Mouse (Mus musculus) regulatory T cell (primary cell): ENCODE data around the gene Fignl2.

Experiments used
- in situ Hi-C: fragments of 300-600 bp; cut with MboI, MseI; formaldehyde crosslinking; loops from one replicate; pipeline ENCODE4 v1.15.1; 2025; ENCODE audit warnings: high pct_unique_total_duplicates

Fignl2 gene

GRCm38 (mm10) chr15:101093988-101094387, 15.6 kb upstream of the Fignl2 start:
- in situ Hi-C loops, result loop anchor here (10.0 kb wide), 2 partner anchors 1561 to 1851 kb away; no protein-coding TSS in a partner anchor

- in situ Hi-C loops, result loop anchor here (10.0 kb wide), 2 partner anchors 1562 to 1852 kb away; no protein-coding TSS in a partner anchor
Measured at GRCm38 (mm10) chr15:101092829-101093648, 14.7 kb upstream of the Fignl2 start.

GRCm38 (mm10) chr15:101092121-101092828, 13.9 kb upstream of the Fignl2 start:
- in situ Hi-C loops, result loop anchor here (10.0 kb wide), 2 partner anchors 1563 to 1853 kb away; no protein-coding TSS in a partner anchor

DNA sequence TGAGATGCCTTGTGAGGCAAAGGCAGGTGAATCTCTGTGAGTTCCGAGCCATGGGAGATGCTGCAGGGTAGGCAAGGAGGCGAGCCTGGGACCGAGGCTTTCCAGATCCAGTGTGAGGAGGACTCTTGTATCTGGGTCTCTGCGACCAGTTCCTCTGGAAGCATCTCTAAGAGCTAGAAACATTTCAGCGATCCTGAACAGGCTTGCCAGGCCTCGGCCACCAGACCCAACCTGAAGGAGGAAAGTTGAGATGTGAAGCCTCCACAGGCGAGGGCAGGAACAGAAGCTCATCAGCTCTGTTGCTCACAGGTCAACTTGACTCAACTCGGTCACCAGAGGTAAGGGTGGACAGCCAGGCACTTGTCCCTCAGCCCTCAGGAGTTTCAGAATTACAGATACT, 13.2 kb upstream of the Fignl2 start:
- in situ Hi-C loops, result loop anchor here (10.0 kb wide), 2 partner anchors 1563 to 1853 kb away; no protein-coding TSS in a partner anchor

DNA sequence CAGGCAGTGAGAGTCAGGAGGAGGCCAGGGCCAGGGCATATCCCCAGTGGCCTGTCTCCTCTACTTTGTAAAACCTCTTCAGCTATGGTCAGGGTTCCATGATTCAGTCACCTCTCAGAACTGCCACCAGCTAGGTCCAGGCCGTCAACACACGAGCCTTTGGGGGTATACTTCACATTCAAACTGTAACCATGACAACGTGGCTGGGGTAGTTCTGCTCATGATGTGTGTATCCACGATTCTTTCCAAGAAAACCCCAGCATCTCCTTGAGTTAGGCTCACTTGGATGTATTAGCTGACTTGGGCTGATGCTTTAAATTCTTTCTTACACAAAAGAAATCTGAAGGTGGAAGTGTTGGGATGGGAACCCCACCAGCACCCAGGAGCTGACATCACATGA, 9.9 kb upstream of the Fignl2 start:
- in situ Hi-C loops, result no loop called here

GRCm38 (mm10) chr15:101086956-101087355, 8.6 kb upstream of the Fignl2 start:
- in situ Hi-C loops, result no loop called here

DNA sequence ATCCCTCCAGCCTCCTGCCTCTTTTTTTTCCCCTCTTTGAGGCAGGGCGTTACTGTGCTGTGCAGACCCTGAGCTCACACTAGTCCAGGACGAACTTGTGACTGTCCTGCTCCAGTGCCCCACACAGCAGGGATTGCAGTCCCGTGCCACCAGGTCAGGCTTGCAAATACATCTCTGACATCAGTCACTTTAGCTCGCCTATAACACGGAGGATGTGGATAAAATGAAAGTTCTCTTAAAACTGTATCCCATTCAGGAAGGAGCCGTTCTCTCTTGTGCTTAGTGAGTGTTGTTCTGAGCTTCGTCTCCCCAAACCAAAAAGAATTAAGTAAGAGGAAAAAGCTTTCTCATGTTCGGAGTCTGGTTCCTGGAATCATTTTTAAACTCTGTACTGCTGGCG, 8.1 kb upstream of the Fignl2 start:
- in situ Hi-C loops, result no loop called here

GRCm38 (mm10) chr15:101084499-101084898, 6.1 kb upstream of the Fignl2 start:
- in situ Hi-C loops, result loop anchor here (5.0 kb wide), 1 partner anchor 82 kb away; no protein-coding TSS in a partner anchor

GRCm38 (mm10) chr15:101082236-101082635, 3.9 kb upstream of the Fignl2 start:
- in situ Hi-C loops, result loop anchor here (5.0 kb wide), 1 partner anchor 80 kb away; no protein-coding TSS in a partner anchor

- in situ Hi-C loops, result loop anchor here (5.0 kb wide), 1 partner anchor 79 kb away; no protein-coding TSS in a partner anchor
Measured at GRCm38 (mm10) chr15:101081035-101081548, 2.7 kb upstream of the Fignl2 start.

GRCm38 (mm10) chr15:101080031-101080520, 1.7 kb upstream of the Fignl2 start:
- in situ Hi-C loops, result loop anchor here (5.0 kb wide), 1 partner anchor 78 kb away; no protein-coding TSS in a partner anchor

- in situ Hi-C loops, result no loop called here
Measured at GRCm38 (mm10) chr15:101078731-101079156, 377 bp upstream of the Fignl2 start.

- in situ Hi-C loops, result no loop called here
Measured at GRCm38 (mm10) chr15:101077001-101077812, 1.2 kb downstream of the Fignl2 start.

- in situ Hi-C loops, result no loop called here
Measured at GRCm38 (mm10) chr15:101076071-101077000, 2.0 kb downstream of the Fignl2 start.

GRCm38 (mm10) chr15:101075656-101076055, 2.7 kb downstream of the Fignl2 start:
- in situ Hi-C loops, result no loop called here

DNA sequence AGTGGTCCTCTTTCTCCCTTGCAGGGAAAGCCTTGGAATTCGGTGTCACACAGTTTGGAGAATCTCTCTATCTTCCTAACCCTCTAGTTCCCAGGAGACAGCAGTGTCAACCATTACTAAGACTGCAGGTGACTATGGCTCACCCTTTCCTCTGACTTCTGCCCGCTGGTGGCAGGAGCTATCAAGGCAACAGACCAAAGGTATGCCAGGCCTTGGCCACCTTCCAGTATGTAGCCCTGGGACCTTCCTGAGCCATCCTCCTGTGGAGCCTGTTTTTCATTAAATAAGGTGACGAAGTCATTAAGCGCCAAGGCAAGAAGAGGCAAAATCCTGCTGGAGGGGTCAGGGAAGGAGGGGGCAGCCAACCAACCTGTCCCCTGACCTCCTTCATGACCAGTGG, 3.2 kb downstream of the Fignl2 start:
- in situ Hi-C loops, result no loop called here

DNA sequence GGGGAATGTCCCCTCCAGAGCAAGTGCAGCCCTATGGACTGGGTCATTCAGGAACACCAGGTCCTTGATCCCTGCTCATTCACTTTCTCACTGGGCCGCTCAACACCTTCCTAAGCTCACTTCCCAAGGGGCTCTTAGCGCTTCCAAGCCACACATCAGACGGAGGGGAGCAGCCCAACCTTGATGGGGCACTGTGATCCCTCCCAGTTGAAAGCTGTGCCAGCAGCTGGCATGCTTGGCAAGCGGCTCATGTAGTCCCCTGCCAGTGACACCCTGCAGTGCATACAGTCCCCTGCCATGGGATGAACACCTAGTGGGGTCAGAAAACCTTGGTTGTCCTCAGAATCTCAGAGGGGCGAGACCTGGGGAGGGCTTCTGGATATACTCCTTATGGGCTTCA, 4.3 kb downstream of the Fignl2 start:
- in situ Hi-C loops, result no loop called here

GRCm38 (mm10) chr15:101072736-101073135, 5.6 kb downstream of the Fignl2 start:
- in situ Hi-C loops, result no loop called here

- in situ Hi-C loops, result no loop called here
Measured at GRCm38 (mm10) chr15:101070762-101071161, 7.6 kb downstream of the Fignl2 start.

DNA sequence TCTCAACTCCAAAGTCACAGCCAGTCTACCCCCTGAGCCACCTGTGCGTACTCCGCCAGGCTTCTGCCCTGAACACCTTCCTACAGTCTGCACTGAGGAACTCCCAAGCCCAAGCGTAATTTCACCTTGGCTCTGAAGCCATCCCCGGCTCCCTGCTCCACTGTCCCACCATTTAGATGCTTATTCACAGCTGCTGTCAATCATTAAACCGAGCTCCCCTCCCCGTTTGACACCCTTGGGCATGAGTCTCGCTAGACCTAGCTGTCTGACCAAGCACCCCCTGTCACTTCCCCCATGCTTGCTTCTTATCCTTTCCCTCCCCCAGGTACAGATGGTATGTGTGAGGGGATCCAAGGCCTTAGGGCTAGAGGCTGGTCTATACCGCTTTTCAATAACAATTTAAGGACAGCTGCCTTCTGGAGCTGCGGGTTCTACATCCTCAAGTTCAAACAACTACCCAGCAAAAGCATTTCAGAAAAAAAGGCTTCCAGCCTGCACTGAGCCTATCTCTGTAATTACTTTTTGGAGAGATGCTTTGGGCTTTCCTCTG, 8.7 kb downstream of the Fignl2 start:
- in situ Hi-C loops, result no loop called here
